Mouse (Mus musculus) midbrain, embryonic 15.5 days (tissue): ENCODE data around the gene Bbs5. TPM values are rescaled to one million over a fixed set of nuclear protein-coding genes. Genes with fewer than 3 reads are reported as not detected.
A peak's percentile ranks its signal among the peaks of the same experiment; 100 is the strongest.

Source experiments
- ATAC-seq: fragments of 200-750 bp; cut with Nextera tagmentation; replicated peaks from 2 replicates; pipeline ENCODE4 v1.8.0; 2017; ENCODE audit warnings: moderate TSS enrichment
- H3K27ac ChIP-seq: fragments of 300-500 bp; sonication (generic); 2 replicates; pipeline ENCODE4 v1.5.1; 2015; ENCODE audit warnings: mild to moderate bottlenecking, inconsistent platforms
- H3K27me3 ChIP-seq: fragments of 300-500 bp; sonication (generic); replicated peaks from 2 replicates; pipeline ENCODE4 v1.6.1; 2015; ENCODE audit warnings: inconsistent platforms
- H3K36me3 ChIP-seq: fragments of 300-500 bp; sonication (generic); replicated peaks from 2 replicates; pipeline ENCODE4 v1.6.1; 2015; ENCODE audit warnings: inconsistent platforms
- H3K4me1 ChIP-seq: fragments of 300-500 bp; sonication (generic); 2 replicates; pipeline ENCODE4 v1.6.1; 2015; ENCODE audit warnings: inconsistent platforms
- H3K4me2 ChIP-seq: fragments of 300-500 bp; sonication (generic); 2 replicates; pipeline ENCODE4 v1.6.1; 2015; ENCODE audit warnings: inconsistent platforms, mild to moderate bottlenecking, moderate library complexity
- H3K4me3 ChIP-seq: fragments of 300-500 bp; sonication (generic); 2 replicates; pipeline ENCODE4 v1.5.1; 2015; ENCODE audit warnings: mild to moderate bottlenecking, inconsistent platforms
- H3K9ac ChIP-seq: fragments of 300-500 bp; sonication (generic); 2 replicates; pipeline ENCODE4 v1.6.1; 2015; ENCODE audit warnings: mild to moderate bottlenecking, inconsistent platforms
- H3K9me3 ChIP-seq: fragments of 300-500 bp; sonication (generic); 2 replicates; pipeline ENCODE4 v1.6.1; 2016; ENCODE audit warnings: inconsistent platforms
- WGBS: fragments of 180-500 bp; shearing (Covaris S2); methylation state at CpG from one replicate; pipeline ENCODE4 v1.1.7; 2015; ENCODE audit warnings: mixed read lengths; 5-methylcytosine and 5-hydroxymethylcytosine counted together
- polyA plus RNA-seq: library from polyadenylated mRNA; unstranded; fragments of >200 nt; fragmentation: Nextera tagmentation; extraction: Ambion mirVana; gene quantifications from 2 replicates; pipeline ENCODE4 v1.2.1, GENCODE M21; 2015

Gene Bbs5
- polyA plus RNA-seq, result 20.3 and 25.2 TPM in 2 replicates

DNA sequence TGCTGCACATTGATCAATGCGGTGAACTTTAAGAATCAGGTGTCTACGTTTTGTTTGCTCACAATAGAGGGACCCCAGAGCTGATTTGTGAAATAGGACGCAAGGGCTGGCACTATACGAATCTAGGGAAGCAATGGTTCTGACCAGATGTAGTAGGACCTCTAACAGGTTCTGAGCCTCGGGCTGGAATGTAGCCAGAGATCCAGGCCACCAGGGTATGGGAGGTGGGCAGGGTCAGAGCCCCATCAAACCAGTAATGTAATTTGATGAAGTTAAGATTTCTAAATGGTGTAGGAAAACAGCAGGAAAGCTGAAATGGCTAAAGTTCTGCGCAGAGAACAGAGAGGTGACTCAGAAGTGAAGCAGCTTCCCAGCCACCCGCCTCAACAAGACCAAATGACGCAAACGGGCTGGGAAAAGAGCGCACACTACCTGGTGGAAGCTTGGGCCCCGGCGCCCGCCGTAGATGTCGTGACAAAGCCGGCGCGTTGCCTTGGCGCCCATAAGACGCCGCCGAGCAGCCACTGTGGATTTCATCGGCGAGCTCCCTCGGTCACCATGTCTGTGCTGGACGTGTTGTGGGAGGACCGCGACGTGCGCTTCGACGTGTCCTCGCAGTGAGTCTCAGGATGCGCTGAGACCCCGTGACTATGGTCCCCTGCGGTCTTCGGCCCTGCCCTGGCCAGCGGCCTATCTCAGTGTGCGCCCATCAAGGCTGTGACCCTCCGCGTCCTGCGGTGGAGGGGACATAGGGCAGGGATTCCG lies at the start of gene Bbs5:
TSS of gene Bbs5 (plus strand) at position 446 of the 765 bp plus-strand sequence.
- 3% methylated on average over 43 of the region's 43 CpGs for WGBS

GRCm38 (mm10) chr2:69603726-69604393 lies 43.1 kb upstream of the Bbs5 start:
- H3K27me3 ChIP-seq, result no peaks in the 10 kb centered on the region
- no peak overlapping the region for H3K4me2 ChIP-seq
- no peak overlapping the region for H3K27ac ChIP-seq
- no peak overlapping the region for H3K9ac ChIP-seq
- no peaks in the 10 kb centered on the region for H3K4me1 ChIP-seq
- H3K36me3 ChIP-seq, result no peaks in the 10 kb centered on the region
- H3K9me3 ChIP-seq, result no peaks in the 10 kb centered on the region
- ATAC-seq, result no peak
- H3K4me3 ChIP-seq, result no peak overlapping the region
- WGBS, result 93% methylated on average over 7 of the region's 7 CpGs

More for the DNA sequence above, at the start of gene Bbs5:
- peak within 1 kb of the TSS; percentile 51 for H3K4me2 ChIP-seq
- H3K36me3 ChIP-seq, result no peaks in the 10 kb centered on the region
- peak within 1 kb of the TSS; percentile 71 for H3K9ac ChIP-seq
- no peaks in the 10 kb centered on the region for H3K9me3 ChIP-seq
- peak; percentile 96 for ATAC-seq
- peaks cover 9% of the 10 kb centered on the region for H3K4me1 ChIP-seq
- no peaks in the 10 kb centered on the region for H3K27me3 ChIP-seq
- H3K27ac ChIP-seq, result peak within 1 kb of the TSS; percentile 46; the same call in 1 of the 2 replicates
- peak within 1 kb of the TSS; percentile 79 for H3K4me3 ChIP-seq

GRCm38 (mm10) chr2:69606621-69607020 lies 40.4 kb upstream of the Bbs5 start:
- H3K27me3 ChIP-seq, result no peaks in the 10 kb centered on the region
- H3K9me3 ChIP-seq, result no peaks in the 10 kb centered on the region
- no peak overlapping the region for H3K4me2 ChIP-seq
- H3K36me3 ChIP-seq, result no peaks in the 10 kb centered on the region
- 90% methylated on average over 3 of the region's 3 CpGs for WGBS
- no peaks in the 10 kb centered on the region for H3K4me1 ChIP-seq
- H3K4me3 ChIP-seq, result no peak overlapping the region
- no peak overlapping the region for H3K9ac ChIP-seq
- no peak overlapping the region for H3K27ac ChIP-seq
- no peak for ATAC-seq

DNA sequence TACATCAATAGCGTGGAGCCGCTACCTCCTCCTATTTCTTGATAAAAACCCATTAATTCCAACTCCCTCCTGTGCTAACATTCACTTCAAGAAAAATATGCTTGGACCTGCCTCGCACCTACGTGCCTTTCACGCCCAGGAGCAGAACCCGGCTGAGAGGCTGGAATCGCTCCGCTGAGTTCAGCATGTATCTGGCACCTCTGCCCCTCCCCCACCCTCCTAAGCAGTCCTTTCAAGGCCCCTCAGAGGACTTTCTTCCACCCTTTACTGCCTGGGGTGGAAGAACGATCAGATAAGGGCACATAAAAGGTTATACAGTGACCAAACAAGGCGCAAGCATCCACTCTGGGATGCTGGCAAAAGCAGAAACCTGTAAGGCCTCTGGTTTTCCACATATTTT lies 34.7 kb upstream of the Bbs5 start:
- no peak overlapping the region for H3K27ac ChIP-seq
- no peaks in the 10 kb centered on the region for H3K36me3 ChIP-seq
- H3K27me3 ChIP-seq, result no peaks in the 10 kb centered on the region
- WGBS, result 10% methylated on average over 10 of the region's 10 CpGs
- 0 out of 2 replicates have a peak overlapping the region, but pooled peaks have one; percentile 19 for H3K4me2 ChIP-seq
- H3K9me3 ChIP-seq, result no peaks in the 10 kb centered on the region
- peaks cover 6% of the 10 kb centered on the region; the same call in 1 of the 2 replicates for H3K4me1 ChIP-seq
- H3K9ac ChIP-seq, result no peak overlapping the region
- no peak overlapping the region for H3K4me3 ChIP-seq
- no peak for ATAC-seq

GRCm38 (mm10) chr2:69612716-69613115 lies 34.3 kb upstream of the Bbs5 start:
- Histone ChIP-seq H3K9me3 (no peaks in the 10 kb centered on the region), H3K4me1 (peaks cover 6% of the 10 kb centered on the region; the same call in 1 of the 2 replicates), H3K4me3 (no peak overlapping the region), H3K27ac (no peak overlapping the region), H3K27me3 (no peaks in the 10 kb centered on the region), H3K36me3 (no peaks in the 10 kb centered on the region), H3K9ac (no peak overlapping the region), H3K4me2 (no peak overlapping the region)
- 43% methylated on average over 9 of the region's 9 CpGs for WGBS
- no peak for ATAC-seq

DNA sequence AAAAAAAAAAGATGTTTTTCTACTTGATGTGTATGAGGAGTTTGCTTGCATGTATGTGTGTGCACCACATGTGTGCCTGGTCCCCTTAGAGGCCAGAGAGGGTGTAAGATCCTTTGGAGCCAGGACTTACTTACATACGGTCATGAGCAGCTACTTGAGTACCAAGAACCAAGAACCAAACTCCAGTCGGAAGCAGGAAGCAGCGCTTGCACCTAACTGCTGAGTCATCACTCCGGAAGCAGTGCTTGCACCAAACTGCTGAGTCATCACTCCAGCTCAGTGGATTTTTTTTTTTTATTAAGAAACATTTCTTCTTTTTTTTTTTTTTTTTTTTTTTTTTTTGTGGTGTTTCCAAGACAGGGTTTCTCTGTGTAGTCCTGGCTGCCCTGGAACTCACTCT lies 33.7 kb upstream of the Bbs5 start:
- no peak overlapping the region for H3K27ac ChIP-seq
- 82% methylated on average over 4 of the region's 4 CpGs for WGBS
- ATAC-seq, result no peak
- H3K4me1 ChIP-seq, result peaks cover 6% of the 10 kb centered on the region; the same call in 1 of the 2 replicates
- H3K27me3 ChIP-seq, result no peaks in the 10 kb centered on the region
- H3K36me3 ChIP-seq, result no peaks in the 10 kb centered on the region
- no peaks in the 10 kb centered on the region for H3K9me3 ChIP-seq
- no peak overlapping the region for H3K4me2 ChIP-seq
- no peak overlapping the region for H3K9ac ChIP-seq
- H3K4me3 ChIP-seq, result no peak overlapping the region

DNA sequence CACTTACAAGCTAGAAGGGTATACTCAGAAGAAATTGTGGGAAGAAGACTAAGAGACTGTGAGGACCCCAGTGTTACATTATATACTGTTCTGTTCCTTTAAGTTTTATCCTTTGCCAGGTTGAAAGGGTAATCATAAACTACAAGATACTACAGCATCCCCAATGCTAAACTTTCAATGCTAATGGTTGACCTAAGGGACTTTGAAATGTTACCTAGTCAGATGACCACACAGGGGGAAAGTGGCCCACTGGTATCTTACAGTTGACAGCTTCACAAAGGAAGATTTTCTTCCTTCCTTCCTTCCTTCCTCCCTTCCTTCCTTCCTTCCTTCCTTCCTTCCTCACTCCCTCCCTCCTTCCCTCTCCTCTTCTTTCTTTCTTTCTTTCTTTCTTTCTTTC lies 28.6 kb upstream of the Bbs5 start:
- Histone ChIP-seq H3K9ac (no peak overlapping the region), H3K9me3 (no peaks in the 10 kb centered on the region), H3K4me2 (no peak overlapping the region), H3K4me3 (no peak overlapping the region), H3K36me3 (no peaks in the 10 kb centered on the region), H3K27ac (no peak overlapping the region), H3K27me3 (no peaks in the 10 kb centered on the region), H3K4me1 (no peaks in the 10 kb centered on the region)
- no peak for ATAC-seq

DNA sequence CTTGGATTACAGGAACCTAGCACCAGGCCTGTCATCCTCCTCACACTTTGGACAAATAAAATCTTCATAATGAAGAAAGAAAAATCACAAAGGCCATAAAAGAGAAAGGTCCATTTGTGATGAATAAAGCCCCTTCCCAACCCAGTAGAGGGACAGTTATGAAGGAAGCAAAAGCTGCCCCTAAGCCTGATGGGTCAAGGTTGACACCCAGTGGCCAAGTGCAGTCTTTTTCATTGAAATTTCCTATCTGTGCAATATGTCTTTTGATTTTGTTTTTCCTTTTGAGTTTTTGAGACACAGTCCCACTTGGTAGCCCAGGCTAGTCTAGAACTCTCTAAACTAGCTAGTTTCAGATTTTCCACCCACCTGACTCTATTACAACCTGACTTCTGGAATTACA lies 27.7 kb upstream of the Bbs5 start:
- Histone ChIP-seq H3K27me3 (no peaks in the 10 kb centered on the region), H3K36me3 (no peaks in the 10 kb centered on the region), H3K27ac (no peak overlapping the region), H3K9ac (no peak overlapping the region), H3K9me3 (no peaks in the 10 kb centered on the region), H3K4me3 (no peak overlapping the region), H3K4me2 (no peak overlapping the region), H3K4me1 (no peaks in the 10 kb centered on the region)
- ATAC-seq, result no peak

GRCm38 (mm10) chr2:69629215-69629614 lies 17.8 kb upstream of the Bbs5 start:
- no peak overlapping the region for H3K4me3 ChIP-seq
- no peak overlapping the region for H3K9ac ChIP-seq
- no peaks in the 10 kb centered on the region for H3K9me3 ChIP-seq
- no peaks in the 10 kb centered on the region for H3K4me1 ChIP-seq
- no peak overlapping the region for H3K27ac ChIP-seq
- no peak for ATAC-seq
- no peak overlapping the region for H3K4me2 ChIP-seq
- H3K36me3 ChIP-seq, result no peaks in the 10 kb centered on the region
- peaks cover 5% of the 10 kb centered on the region; the same call in 1 of the 2 replicates for H3K27me3 ChIP-seq
- 77% methylated on average over 17 of the region's 17 CpGs for WGBS

- WGBS, result 94% methylated on average over 6 of the region's 6 CpGs
Observed at GRCm38 (mm10) chr2:69629914-69630313, 17.1 kb upstream of the Bbs5 start.

GRCm38 (mm10) chr2:69630792-69631191 lies 16.2 kb upstream of the Bbs5 start:
- H3K4me1 ChIP-seq, result no peaks in the 10 kb centered on the region
- no peak for ATAC-seq
- no peak overlapping the region for H3K4me3 ChIP-seq
- H3K9me3 ChIP-seq, result no peaks in the 10 kb centered on the region
- WGBS, result 97% methylated on average over 5 of the region's 5 CpGs
- peaks cover 5% of the 10 kb centered on the region; the same call in 1 of the 2 replicates for H3K27me3 ChIP-seq
- H3K9ac ChIP-seq, result no peak overlapping the region
- no peak overlapping the region for H3K4me2 ChIP-seq
- no peak overlapping the region for H3K27ac ChIP-seq
- no peaks in the 10 kb centered on the region for H3K36me3 ChIP-seq

More at GRCm38 (mm10) chr2:69629914-69630313, 17.1 kb upstream of the Bbs5 start:
- Histone ChIP-seq H3K27ac (no peak overlapping the region), H3K9me3 (no peaks in the 10 kb centered on the region), H3K4me3 (no peak overlapping the region), H3K4me1 (no peaks in the 10 kb centered on the region), H3K27me3 (peaks cover 5% of the 10 kb centered on the region; the same call in 1 of the 2 replicates), H3K4me2 (no peak overlapping the region), H3K36me3 (no peaks in the 10 kb centered on the region), H3K9ac (no peak overlapping the region)
- no peak for ATAC-seq

DNA sequence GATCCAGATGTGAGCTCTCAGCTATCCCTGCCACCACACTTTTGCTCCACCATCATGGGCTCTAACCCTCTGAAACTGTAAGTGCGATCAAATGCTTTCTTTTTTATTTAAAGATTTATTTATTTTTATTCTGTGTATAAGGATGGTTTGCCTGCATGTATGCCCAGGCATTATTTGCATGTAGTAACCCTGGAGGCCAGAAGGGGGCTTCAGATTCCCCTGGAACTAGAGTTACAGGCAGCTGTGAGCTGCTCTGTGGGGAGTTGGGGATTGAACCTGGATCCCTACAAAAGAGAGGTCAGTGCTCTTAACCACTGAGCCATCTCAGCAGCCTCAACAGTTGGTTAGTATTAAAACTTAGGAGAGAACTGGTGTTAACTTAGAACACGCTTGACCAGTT lies 15.5 kb upstream of the Bbs5 start:
- no peak for ATAC-seq
- no peak overlapping the region for H3K9ac ChIP-seq
- no peak overlapping the region for H3K27ac ChIP-seq
- H3K9me3 ChIP-seq, result no peaks in the 10 kb centered on the region
- 91% methylated on average over 2 of the region's 2 CpGs for WGBS
- H3K4me1 ChIP-seq, result no peaks in the 10 kb centered on the region
- H3K27me3 ChIP-seq, result peaks cover 5% of the 10 kb centered on the region; the same call in 1 of the 2 replicates
- no peak overlapping the region for H3K4me3 ChIP-seq
- no peaks in the 10 kb centered on the region for H3K36me3 ChIP-seq
- no peak overlapping the region for H3K4me2 ChIP-seq
